Comparison of ENCODE assay signal across 9 mouse cellular contexts in genomic region chr2:181156248-181157121, GRCm38 (mm10). TPM values are rescaled to one million over a fixed set of nuclear protein-coding genes. Genes with fewer than 3 reads are reported as not detected.
DNase-seq lines count a peak whose midpoint lies in the region; ATAC-seq and TF ChIP-seq lines count a peak whose summit lies in the region.
"Had no signal": no experiment of that assay in that cellular context is flagged by ENCODE, and none has a peak within 500 bp of the region (broad histone marks: within the 10 kb centered on the region; RNA-seq: fewer than 3 reads in every experiment).

Gene Eef1a2 (minus strand): TSS chr2:181157014.

- H3K4me1 ChIP-seq in lung, adult 2 months (ENCODE audit: control insufficient read depth, insufficient read depth, low read length): no peaks in the 10 kb centered on the region
- peaks cover 14% of the 10 kb centered on the region for H3K4me1 ChIP-seq in cortical plate, adult 2 months (ENCODE audit: control insufficient read depth, insufficient read depth, low read length)
- H3K4me1 ChIP-seq in hindbrain, postnatal 0 days (ENCODE audit: insufficient read depth, low read length): peaks cover 32% of the 10 kb centered on the region
- H3K4me1 ChIP-seq in midbrain, embryonic 13.5 days (replicated peaks): peaks cover 59% of the 10 kb centered on the region

- peak within 1 kb of the TSS; percentile 74 for H3K9ac ChIP-seq in hindbrain, postnatal 0 days (replicated peaks; ENCODE audit: low read length)
- peak within 1 kb of the TSS; percentile 77 for H3K9ac ChIP-seq in midbrain, embryonic 13.5 days (replicated peaks)

- peak within 1 kb of the TSS; percentile 63 for H3K4me2 ChIP-seq in hindbrain, postnatal 0 days (ENCODE audit: low read depth, low read length)
- H3K4me2 ChIP-seq in midbrain, embryonic 13.5 days (replicated peaks): peak within 1 kb of the TSS; percentile 61

- DNase-seq in lung, adult 2 months: no peak
- no peak for DNase-seq in lung, postnatal 25 days (ENCODE audit: low spot score)
- peak in 1 of 2 experiments; percentile 31 for DNase-seq in gastrocnemius, postnatal 36 days
- DNase-seq in hindbrain, postnatal 0 days (ENCODE audit: low spot score): peak; percentile 87
- DNase-seq in ovary, postnatal 36 days (ENCODE audit: low spot score): no peak

- peak; percentile 78 for ATAC-seq in hindbrain, postnatal 0 days
- peak; percentile 77 for ATAC-seq in midbrain, embryonic 13.5 days
- ATAC-seq in CD4-positive, CD25-positive, alpha-beta regulatory T cell, adult 4 months: no peak

- peaks cover 10% of the 10 kb centered on the region; the same call in 1 of the 2 replicates for H3K36me3 ChIP-seq in hindbrain, postnatal 0 days (ENCODE audit: insufficient read depth, low read length)
- peaks cover 6% of the 10 kb centered on the region; the same call in 1 of the 2 replicates for H3K36me3 ChIP-seq in midbrain, embryonic 13.5 days
- H3K36me3 ChIP-seq: G1E had no signal

- intact Hi-C loops in gastrocnemius, postnatal 36 days (cut with DNase I): no loop called here

- no peaks in the 10 kb centered on the region for H3K9me3 ChIP-seq in hindbrain, postnatal 0 days (ENCODE audit: low read length)
- no peaks in the 10 kb centered on the region for H3K9me3 ChIP-seq in midbrain, embryonic 13.5 days
- H3K9me3 ChIP-seq: G1E had no signal

- no peak for TF ChIP-seq CTCF in lung, adult 2 months (IDR thresholded peaks at IDR 0.05; ENCODE audit: insufficient read depth, low read length)
- TF ChIP-seq CTCF in cortical plate, adult 2 months (IDR thresholded peaks at IDR 0.05; ENCODE audit: extremely low read depth, insufficient read depth, low read length): no peak
- peak; percentile 53 for TF ChIP-seq CTCF in hindbrain, postnatal 0 days (IDR thresholded peaks at IDR 0.05; ENCODE audit: low read depth)

- 7% methylated on average over 55 of the region's 55 CpGs for WGBS in lung, adult 2 months
- 3% methylated on average over 55 of the region's 55 CpGs for WGBS in hindbrain, postnatal 0 days
- WGBS in midbrain, embryonic 13.5 days: 3% methylated on average over 55 of the region's 55 CpGs

- TF ChIP-seq POLR2A in lung, adult 2 months (IDR thresholded peaks at IDR 0.05; ENCODE audit: borderline replicate concordance, extremely low read depth, low read depth, low read length): no peak
- TF ChIP-seq POLR2A in cortical plate, adult 2 months (IDR thresholded peaks at IDR 0.05; ENCODE audit: extremely low read depth, insufficient read depth, low read length): peak; percentile 74

- no peaks in the 10 kb centered on the region for H3K27me3 ChIP-seq in hindbrain, postnatal 0 days (ENCODE audit: insufficient read depth, low read length)
- H3K27me3 ChIP-seq in midbrain, embryonic 13.5 days: peaks cover 31% of the 10 kb centered on the region

- peak within 1 kb of the TSS; percentile 98 for H3K27ac ChIP-seq in cortical plate, adult 2 months (ENCODE audit: insufficient read depth, low read length)
- peak within 1 kb of the TSS; percentile 87 for H3K27ac ChIP-seq in hindbrain, postnatal 0 days
- H3K27ac ChIP-seq in midbrain, embryonic 13.5 days: peak within 1 kb of the TSS; percentile 86

- H3K4me3 ChIP-seq in lung, adult 2 months (replicated peaks; ENCODE audit: extremely low read depth, low read depth, low read length): no peak within 1 kb of the TSS
- H3K4me3 ChIP-seq in cortical plate, adult 2 months (ENCODE audit: insufficient read depth, low read length): peak within 1 kb of the TSS; percentile 97
- H3K4me3 ChIP-seq in hindbrain, postnatal 0 days (ENCODE audit: low read length): peak within 1 kb of the TSS; percentile 50
- H3K4me3 ChIP-seq in midbrain, embryonic 13.5 days (replicated peaks): peak within 1 kb of the TSS; percentile 52

RNA-seq across cellular contexts. Expression of gene Eef1a2, which starts in this region (rescaled TPM):
- 12.6 and 44.1 TPM in 2 replicates for polyA plus RNA-seq in lung, adult 2 months (2012; rRNA removed)
- 1,125 and 1,195 TPM in 2 replicates for polyA plus RNA-seq in cortical plate, adult 2 months (2012; rRNA removed)
- total RNA-seq in gastrocnemius, postnatal 36 days (2021): 1,000 to 10,000 TPM; 2,073 to 2,141 TPM
- total RNA-seq in hindbrain, postnatal 0 days (2014; rRNA removed): 304 and 351 TPM in 2 replicates
- polyA plus RNA-seq in hindbrain, postnatal 0 days (2015; fragmentation: Nextera tagmentation; extraction: Ambion mirVana): 24.7 and 26.7 TPM in 2 replicates
- 3.5 and 3.8 TPM in 2 replicates for polyA plus RNA-seq in midbrain, embryonic 13.5 days (2015; fragmentation: Nextera tagmentation; extraction: Ambion mirVana)
- polyA plus RNA-seq in CD4-positive, CD25-positive, alpha-beta regulatory T cell, adult 4 months (2017; shearing (Covaris generic)): not detected
- polyA plus RNA-seq: G1E had no signal

Comparison
In these comparisons a context has a peak if more than half of its experiments do, and no peak if none do; other contexts are left out.
1. RNA of gene Eef1a2 (polyA plus RNA-seq): 1,125 to 1,195 TPM in cortical plate, adult 2 months; 12.6 to 44.1 TPM in lung, adult 2 months, 24.7 to 26.7 TPM in hindbrain, postnatal 0 days, 3.5 to 3.8 TPM in midbrain, embryonic 13.5 days and not detected in CD4-positive, CD25-positive, alpha-beta regulatory T cell, adult 4 months; every median in the first group is over 10 times any median in the second.
2. Peak in every context shown above with its lines, with median percentiles within 50 percentile points of each other: H3K27ac ChIP-seq.